Mouse (Mus musculus) brown adipose tissue, adult 24 weeks (tissue): ENCODE data around the gene Olfr1342. TPM values are rescaled to one million over a fixed set of nuclear protein-coding genes. Genes with fewer than 3 reads are reported as not detected.

Experiments
- H3K27ac ChIP-seq: fragments of 200-500 bp; replicated peaks from 2 replicates; pipeline ENCODE4 v1.5.1; 2012; ENCODE audit warnings: low read depth, mild to moderate bottlenecking, low read length
- H3K4me1 ChIP-seq: fragments of 200-500 bp; 2 replicates; pipeline ENCODE4 v1.6.1; 2012; ENCODE audit warnings: low read length, mixed read lengths; ENCODE audit not compliant: control insufficient read depth, insufficient read depth, insufficient read length
- H3K4me3 ChIP-seq: fragments of 200-500 bp; 2 replicates; pipeline ENCODE4 v1.5.1; 2012; ENCODE audit warnings: low read depth, mild to moderate bottlenecking, low read length, moderate library complexity; ENCODE audit not compliant: insufficient read depth
- polyA plus RNA-seq: library from polyadenylated mRNA; stranded (reverse); fragments of >200 nt; gene quantifications from 2 replicates; pipeline ENCODE4 v1.2.4, GENCODE M21; 2012; ENCODE audit not compliant: missing spikeins, insufficient read depth, insufficient read length

Olfr1342 gene
- polyA plus RNA-seq = not detected in 2 replicates

DNA sequence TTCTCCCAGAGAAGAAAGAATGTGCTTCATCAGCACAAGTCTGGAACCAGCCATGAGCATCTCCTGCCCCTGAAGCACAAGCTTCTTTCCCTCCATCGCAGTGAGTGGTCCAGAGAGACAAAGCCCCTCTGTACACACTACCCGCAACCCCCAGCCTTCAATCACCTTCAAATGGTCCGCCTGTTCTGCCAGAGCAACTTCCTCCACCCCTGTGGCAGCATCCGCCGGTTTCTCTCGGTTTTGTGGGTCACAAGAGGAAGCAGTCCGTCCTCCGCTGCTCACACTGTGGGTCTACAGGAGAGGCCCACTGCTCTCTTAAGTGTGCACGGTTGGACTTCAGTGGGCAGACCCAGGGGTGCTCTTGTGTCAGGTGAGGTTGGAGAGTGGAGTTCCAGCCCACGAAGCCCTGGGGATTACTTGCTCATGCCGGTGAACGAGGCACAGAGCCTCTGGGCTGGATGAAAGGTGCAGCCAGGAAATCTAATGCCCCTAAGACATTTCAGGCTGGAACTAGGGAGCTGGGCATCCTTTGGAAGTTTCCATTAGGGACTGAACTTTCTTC lies at the start of gene Olfr1342:
Gene Olfr1342 (minus strand): TSS at position 345 of the 562 bp plus-strand sequence.
- no peaks in the 10 kb centered on the region for H3K4me1 ChIP-seq
- H3K27ac ChIP-seq = no peak within 1 kb of the TSS
- no peak within 1 kb of the TSS for H3K4me3 ChIP-seq

DNA sequence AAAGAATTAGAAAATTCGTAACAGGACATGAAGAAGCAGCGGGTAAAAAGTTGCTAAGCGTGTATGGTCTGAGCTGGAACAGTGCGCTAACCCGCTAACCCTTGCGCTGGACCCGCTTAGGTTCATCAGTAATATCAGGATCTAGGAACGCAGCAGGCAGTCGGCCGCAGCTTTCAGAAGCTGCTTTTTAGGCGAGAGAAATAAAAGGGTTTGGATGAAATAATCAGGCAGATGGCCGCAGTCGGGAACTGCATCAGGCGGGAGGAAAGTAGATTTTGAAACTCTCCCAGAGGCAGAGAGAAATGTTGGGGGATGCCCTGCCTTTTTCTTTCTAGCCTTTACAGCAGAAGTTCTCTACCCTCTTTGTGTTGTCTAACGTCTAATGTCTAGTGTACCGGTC lies 49.3 kb upstream of the Olfr1342 start:
- Histone ChIP-seq H3K4me3 (no peak overlapping the region), H3K27ac (no peak overlapping the region), H3K4me1 (no peaks in the 10 kb centered on the region)

DNA sequence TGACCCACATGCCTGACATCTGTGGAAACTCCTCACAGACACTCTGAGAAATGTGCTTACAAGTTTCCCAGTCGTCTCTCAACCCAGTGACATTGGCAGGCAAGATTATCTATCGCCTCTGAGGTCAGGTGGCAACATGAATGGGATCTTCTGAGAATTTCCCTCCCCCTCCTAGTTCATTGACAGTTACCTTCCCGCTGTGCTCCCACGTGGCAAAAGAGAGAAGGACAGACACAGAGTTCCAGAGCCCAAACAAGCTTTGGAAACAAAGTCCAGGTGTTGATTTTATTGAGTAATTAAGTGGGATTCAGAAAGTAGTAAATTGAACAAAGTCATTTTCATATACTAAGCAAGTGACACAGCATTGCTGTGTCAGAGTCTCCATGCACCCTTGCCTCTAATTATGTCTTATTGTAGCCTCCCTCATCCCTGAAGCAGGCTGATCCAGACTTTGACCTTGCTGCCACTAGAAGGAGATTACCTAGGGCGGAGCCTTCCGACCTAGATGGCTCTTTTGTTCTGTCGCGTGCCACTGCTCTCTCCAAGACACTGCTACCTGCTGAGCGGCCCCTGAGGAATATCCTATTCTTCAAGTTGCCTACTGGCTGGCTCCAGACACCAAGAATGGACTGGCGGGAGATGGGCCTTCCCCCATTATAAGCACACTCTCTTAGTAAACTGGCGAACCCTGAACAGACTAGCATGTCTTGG lies 48.6 kb upstream of the Olfr1342 start:
- H3K4me1 ChIP-seq = no peaks in the 10 kb centered on the region
- H3K4me3 ChIP-seq = no peak overlapping the region
- H3K27ac ChIP-seq = no peak overlapping the region

DNA sequence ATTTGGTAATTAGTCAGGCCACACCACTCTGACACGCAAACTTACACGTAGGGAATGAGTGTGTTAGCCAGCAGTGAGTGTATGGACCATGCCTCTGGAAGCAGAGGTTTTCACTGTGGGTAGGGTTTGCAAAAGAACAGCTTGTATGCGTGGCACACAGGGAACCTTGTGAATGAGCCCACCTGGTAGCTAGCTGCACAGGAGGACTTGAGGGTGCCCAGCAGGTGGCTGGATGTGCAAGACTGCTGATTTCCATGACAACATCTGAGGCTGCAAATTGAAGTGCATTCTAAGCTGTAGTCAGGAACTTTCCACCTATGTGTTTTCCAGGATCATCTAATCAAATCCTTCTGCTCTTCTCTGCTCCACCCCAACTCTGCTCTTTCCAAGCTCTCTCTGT lies 47.0 kb upstream of the Olfr1342 start:
- Histone ChIP-seq H3K4me3 (no peak overlapping the region), H3K27ac (no peak overlapping the region), H3K4me1 (no peaks in the 10 kb centered on the region)

DNA sequence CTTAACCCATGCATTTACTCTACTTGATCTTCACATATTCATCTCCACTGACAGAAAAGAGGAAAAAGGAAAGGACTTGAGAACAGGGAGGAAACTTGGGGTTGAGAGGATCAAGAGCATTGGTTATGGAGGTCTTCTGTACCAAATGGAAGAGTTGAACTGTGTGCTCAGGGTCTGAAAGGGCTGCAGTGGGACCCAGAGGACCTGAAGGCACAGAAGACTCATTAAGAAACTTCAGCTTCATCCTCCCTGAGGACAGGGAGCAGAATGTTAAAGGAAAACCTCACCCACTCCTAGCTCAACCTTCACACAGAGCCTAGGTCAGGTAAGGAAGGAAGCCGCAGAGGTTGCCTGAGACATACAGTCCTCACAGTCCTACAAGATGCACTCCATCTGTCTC lies 39.3 kb upstream of the Olfr1342 start, which contains the start of gene Olfr1339:
Gene Olfr1339 (plus strand): TSS at position 301 of the 400 bp plus-strand sequence.
- no peak within 1 kb of the TSS for H3K27ac ChIP-seq
- H3K4me1 ChIP-seq = no peaks in the 10 kb centered on the region
- no peak within 1 kb of the TSS for H3K4me3 ChIP-seq

DNA sequence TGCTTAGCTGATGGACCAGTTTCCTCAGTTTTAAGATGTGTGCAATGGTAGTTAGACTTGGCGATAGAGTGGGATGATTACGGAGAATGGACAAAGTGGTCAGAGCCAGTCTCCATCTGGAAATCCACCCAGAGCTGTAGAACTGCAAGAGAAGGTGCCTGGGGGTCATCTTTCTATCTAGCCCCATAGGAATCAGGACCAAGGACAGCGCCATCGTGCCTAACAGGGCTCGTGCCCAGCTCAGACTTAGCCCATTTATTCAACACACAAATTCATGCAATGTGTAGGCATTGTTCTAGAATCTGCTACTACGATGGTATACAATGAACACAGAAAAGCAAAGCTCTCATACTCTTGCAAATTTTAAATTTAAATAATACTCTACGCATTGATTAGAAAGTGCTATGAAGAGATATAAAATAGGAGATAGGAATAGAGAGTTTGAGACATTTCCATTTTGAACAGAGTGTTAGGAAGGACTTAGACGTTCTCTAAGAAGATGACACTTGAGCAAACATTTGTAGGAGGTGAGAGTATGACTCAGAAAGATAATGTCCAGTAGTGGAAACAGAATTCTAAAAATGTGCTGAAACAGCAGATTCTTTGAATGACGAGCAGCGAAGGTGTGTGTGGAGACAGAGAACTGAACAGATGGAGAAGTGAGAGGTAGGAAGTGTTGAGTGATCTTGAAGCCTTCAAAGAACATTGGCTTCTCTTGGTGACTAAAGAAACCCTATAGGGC lies 29.4 kb upstream of the Olfr1342 start:
- no peak overlapping the region for H3K27ac ChIP-seq
- no peak overlapping the region for H3K4me3 ChIP-seq
- H3K4me1 ChIP-seq = no peaks in the 10 kb centered on the region

DNA sequence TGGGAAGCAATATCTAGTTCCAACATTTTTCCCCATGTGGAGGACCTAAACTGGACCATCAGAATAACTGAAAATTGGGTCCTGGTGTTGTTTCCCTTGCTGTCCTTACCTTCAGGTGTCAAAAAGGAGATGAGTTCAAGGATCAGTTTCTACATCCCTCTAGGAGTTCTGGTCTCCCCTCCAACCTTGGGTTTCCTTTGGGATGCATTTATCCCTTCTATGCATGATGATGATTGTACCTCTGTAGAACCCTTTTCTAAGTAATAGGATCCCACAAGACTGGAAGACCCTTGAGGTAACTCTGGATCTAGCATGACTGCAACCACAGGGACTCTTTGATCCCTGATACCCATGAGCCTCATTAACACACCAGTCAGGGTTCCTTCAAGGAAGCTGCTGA lies 27.3 kb upstream of the Olfr1342 start, which contains the start of gene Olfr1340:
Gene Olfr1340 (plus strand): TSS at position 301 of the 400 bp plus-strand sequence.
- H3K27ac ChIP-seq = no peak within 1 kb of the TSS
- no peak within 1 kb of the TSS for H3K4me3 ChIP-seq
- H3K4me1 ChIP-seq = no peaks in the 10 kb centered on the region

DNA sequence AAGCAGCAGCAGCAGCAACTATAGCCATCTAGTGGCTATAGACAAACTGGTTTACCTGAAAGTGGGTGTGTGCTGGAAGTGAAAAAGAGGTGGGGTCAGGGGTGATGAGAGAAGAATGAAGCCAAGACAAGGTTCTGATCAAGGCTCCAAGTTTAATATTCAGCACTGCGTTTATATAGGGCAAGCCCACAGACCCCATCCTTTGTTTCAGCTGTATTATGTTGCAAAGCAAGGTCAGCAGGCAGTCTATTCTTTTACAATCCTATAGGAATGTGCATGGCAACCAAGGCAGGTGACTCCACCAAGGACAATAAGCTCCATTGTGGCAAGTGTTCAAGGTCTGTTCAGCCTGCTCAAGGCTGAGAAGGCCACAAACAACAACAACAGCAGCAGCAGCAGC lies 19.1 kb upstream of the Olfr1342 start:
- Histone ChIP-seq H3K4me1 (no peaks in the 10 kb centered on the region), H3K4me3 (no peak overlapping the region), H3K27ac (no peak overlapping the region)

DNA sequence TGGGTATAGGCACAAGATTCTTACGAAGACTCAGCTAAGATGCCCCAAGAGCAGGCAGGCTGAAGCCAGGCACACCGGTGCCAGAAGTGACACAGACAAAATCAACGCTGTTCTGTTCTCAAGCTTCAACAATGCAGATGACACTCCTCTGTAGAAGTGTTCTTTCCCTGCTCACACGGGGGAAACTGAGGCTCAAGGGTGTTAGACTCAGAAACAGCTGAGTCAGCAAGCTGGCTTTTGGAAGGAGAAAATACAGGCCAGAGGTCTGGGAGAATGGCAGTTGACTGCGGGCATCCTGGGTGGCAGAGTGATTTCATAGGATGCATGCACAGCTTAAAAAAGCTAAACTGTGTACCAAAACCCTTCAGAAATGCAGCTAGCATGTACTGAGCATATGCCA lies 15.5 kb upstream of the Olfr1342 start:
- H3K4me1 ChIP-seq = no peaks in the 10 kb centered on the region
- H3K27ac ChIP-seq = no peak overlapping the region
- no peak overlapping the region for H3K4me3 ChIP-seq

DNA sequence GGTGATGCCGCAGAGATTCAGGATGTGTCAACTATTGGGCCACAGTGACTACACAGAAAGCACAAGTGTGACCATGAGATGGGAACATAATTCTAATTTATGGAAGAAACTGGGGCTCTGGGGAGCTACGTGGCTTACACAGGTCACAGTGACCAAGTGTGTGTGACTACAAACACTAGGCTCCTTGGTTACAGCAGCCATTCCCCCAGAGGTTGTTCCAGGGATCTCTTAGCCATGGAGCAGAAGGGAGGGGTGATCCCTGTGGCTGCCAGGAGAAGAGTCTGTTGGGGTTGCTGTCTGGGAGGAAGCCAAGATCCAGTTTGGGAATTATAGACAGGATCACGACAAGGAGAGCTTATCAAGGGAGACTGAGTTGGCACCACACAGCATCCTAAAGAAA lies 10.7 kb upstream of the Olfr1342 start, which contains the start of gene Olfr1341:
Gene Olfr1341 (plus strand): TSS at position 301 of the 400 bp plus-strand sequence.
- H3K27ac ChIP-seq = no peak within 1 kb of the TSS

DNA sequence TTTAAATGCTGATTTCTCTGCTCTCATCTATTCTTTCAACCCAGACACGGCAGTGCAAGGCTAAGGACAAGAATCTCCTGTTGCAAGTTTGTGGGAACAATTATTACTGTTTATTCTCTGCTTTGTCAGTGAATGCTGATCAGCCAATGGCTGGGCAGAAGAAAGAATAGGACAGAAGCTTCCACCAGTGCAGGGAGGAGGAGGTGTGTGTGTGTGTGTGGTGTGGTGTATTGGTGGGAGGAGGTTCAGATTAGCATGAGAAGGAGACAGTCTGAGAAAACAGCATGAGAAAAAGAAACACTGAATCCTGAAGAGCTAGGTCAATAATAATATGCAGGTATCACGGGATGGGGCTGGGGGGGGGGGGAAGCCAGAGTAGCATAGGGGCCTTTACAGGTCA lies 1.3 kb upstream of the Olfr1342 start:
- no peak overlapping the region for H3K4me3 ChIP-seq
- H3K27ac ChIP-seq = no peak overlapping the region
- no peaks in the 10 kb centered on the region for H3K4me1 ChIP-seq

More for the DNA sequence above, 10.7 kb upstream of the Olfr1342 start, which contains the start of gene Olfr1341:
- Histone ChIP-seq H3K4me1 (no peaks in the 10 kb centered on the region), H3K4me3 (no peak within 1 kb of the TSS)

DNA sequence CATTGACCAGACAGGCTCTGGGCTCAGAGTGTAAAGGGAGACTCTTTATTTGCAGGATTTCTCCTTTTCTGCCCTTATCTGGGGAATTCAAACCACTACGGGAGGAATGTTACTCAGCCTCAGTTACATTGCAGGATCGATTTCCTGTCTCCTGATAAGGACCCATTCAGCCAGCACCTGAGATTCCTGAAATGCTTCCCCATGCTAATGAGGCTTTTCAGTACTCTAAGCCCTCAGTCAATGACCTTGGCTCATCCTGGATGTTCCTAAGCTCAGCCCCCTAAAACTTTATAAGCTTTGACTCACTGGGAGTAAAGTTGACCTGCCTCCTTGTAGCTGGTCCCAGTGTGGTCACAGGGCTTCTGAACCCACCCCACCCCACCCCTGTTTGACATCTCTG lies 5.5 kb downstream of the Olfr1342 start:
- Histone ChIP-seq H3K4me1 (no peaks in the 10 kb centered on the region), H3K4me3 (no peak overlapping the region), H3K27ac (no peak overlapping the region)

DNA sequence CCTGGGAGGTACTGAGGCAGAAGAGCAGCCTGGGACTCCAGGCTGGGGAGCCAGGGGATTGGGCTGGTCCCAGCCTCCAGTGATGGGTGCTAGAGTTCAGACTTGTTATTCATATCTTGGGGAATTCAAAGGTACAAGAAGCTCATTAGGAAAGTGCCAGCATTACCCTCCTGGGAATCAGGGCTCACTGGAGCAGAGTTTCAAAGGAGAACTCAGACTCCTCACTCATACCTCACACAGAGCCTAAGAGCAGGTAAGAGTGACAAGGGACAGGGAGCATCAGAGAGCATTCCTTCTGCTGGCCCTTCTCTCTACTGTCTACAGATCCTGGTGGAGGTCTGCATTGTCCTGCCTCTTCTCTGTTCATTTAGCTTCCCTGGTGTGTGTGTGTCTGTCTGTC lies 33.9 kb downstream of the Olfr1342 start, which contains the start of gene Olfr62:
Gene Olfr62 (plus strand): TSS at position 301 of the 400 bp plus-strand sequence.
- H3K4me3 ChIP-seq = no peak within 1 kb of the TSS
- no peak within 1 kb of the TSS for H3K27ac ChIP-seq
- no peaks in the 10 kb centered on the region for H3K4me1 ChIP-seq

DNA sequence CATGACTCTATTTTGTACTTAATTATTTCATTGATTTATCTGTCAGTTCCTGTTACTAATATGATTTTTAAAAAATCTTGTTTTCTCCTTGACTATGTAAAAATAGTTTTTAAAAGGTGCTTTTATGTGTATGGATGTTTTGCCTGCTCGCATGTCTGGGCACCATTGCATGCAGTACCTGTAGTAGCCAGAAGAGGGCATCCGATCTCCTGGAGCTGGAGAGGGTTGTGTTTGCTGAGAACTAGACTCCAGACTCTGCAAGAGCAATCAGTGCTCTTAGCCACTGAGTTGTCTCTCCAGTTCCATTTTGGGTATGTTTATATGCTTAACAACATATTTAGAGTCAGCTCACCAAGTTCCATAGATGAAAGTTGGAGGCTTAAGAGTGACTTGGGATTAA lies 47.3 kb downstream of the Olfr1342 start:
- Histone ChIP-seq H3K4me1 (no peaks in the 10 kb centered on the region), H3K27ac (no peak overlapping the region), H3K4me3 (no peak overlapping the region)
